Mouse (Mus musculus): ENCODE measurements around the gene Slc22a3. TPM values are rescaled to one million over a fixed set of nuclear protein-coding genes. Genes with fewer than 3 reads are reported as not detected.
A peak's percentile ranks its signal among the peaks of the same experiment; 100 is the strongest.

Gene Slc22a3
- total RNA-seq, 2 experiments from 2014 or later = 7.6 to 10.0 TPM

- DNase-seq = no peak
Measured at GRCm38 (mm10) chr17:12468745-12469144, 38.8 kb downstream of the Slc22a3 start.

GRCm38 (mm10) chr17:12467642-12468041 is 39.9 kb downstream of the Slc22a3 start:
- no peak for DNase-seq

- no peak for DNase-seq
Measured at GRCm38 (mm10) chr17:12466501-12467000, 41.0 kb downstream of the Slc22a3 start.

- no peak for DNase-seq
Measured at GRCm38 (mm10) chr17:12461168-12461567, 46.3 kb downstream of the Slc22a3 start.

GRCm38 (mm10) chr17:12455143-12455790 is 52.2 kb downstream of the Slc22a3 start:
- peak; percentile 43 for DNase-seq

GRCm38 (mm10) chr17:12453691-12454090 is 53.8 kb downstream of the Slc22a3 start:
- DNase-seq = no peak

- peak; percentile 46 for DNase-seq
Measured at GRCm38 (mm10) chr17:12452862-12453531, 54.5 kb downstream of the Slc22a3 start.

GRCm38 (mm10) chr17:12451234-12451633 is 56.3 kb downstream of the Slc22a3 start:
- DNase-seq = peak; percentile 10

GRCm38 (mm10) chr17:12444561-12444960 is 62.9 kb downstream of the Slc22a3 start:
- DNase-seq = peak; percentile 64

- no peak for DNase-seq
Measured at GRCm38 (mm10) chr17:12437771-12438170, 69.7 kb downstream of the Slc22a3 start.

GRCm38 (mm10) chr17:12431707-12432106 is 75.8 kb downstream of the Slc22a3 start:
- no peak for DNase-seq

- DNase-seq = no peak
Measured at GRCm38 (mm10) chr17:12428369-12428768, 79.1 kb downstream of the Slc22a3 start.

- no peak for DNase-seq
Measured at GRCm38 (mm10) chr17:12427156-12427555, 80.3 kb downstream of the Slc22a3 start.

- no peak for DNase-seq
Measured at GRCm38 (mm10) chr17:12422143-12422542, 85.4 kb downstream of the Slc22a3 start.

- DNase-seq = peak; percentile 33
Measured at GRCm38 (mm10) chr17:12420886-12421574, 86.5 kb downstream of the Slc22a3 start.

GRCm38 (mm10) chr17:12419491-12420079 is 87.9 kb downstream of the Slc22a3 start:
- no peak for DNase-seq

GRCm38 (mm10) chr17:12416250-12416895 is 91.1 kb downstream of the Slc22a3 start:
- peak; percentile 86 for DNase-seq

GRCm38 (mm10) chr17:12415741-12416140 is 91.8 kb downstream of the Slc22a3 start:
- DNase-seq = no peak

GRCm38 (mm10) chr17:12415031-12415735 is 92.3 kb downstream of the Slc22a3 start:
- peak; percentile 48 for DNase-seq

- no peak for DNase-seq
Measured at GRCm38 (mm10) chr17:12412891-12413237, 94.6 kb downstream of the Slc22a3 start.

GRCm38 (mm10) chr17:12412181-12412890 is 95.2 kb downstream of the Slc22a3 start:
- DNase-seq = no peak
